Mouse (Mus musculus) ES-E14 (cell line): ENCODE measurements around the gene Dnajc13.
A peak's percentile ranks its signal among the peaks of the same experiment; 100 is the strongest.

Experiments
- CHD2 ChIP-seq: IDR thresholded peaks from 2 replicates; pipeline ENCODE4 v1.6.1; 2014; ENCODE audit warnings: mild to moderate bottlenecking, low read depth, low read length, inconsistent platforms
- HCFC1 ChIP-seq: IDR thresholded peaks from 2 replicates; pipeline ENCODE4 v1.6.1; 2012; ENCODE audit warnings: low read length, inconsistent platforms, borderline replicate concordance; ENCODE audit not compliant: insufficient read depth
- MAFK ChIP-seq: IDR thresholded peaks from 2 replicates; pipeline ENCODE4 v1.6.1; 2014; ENCODE audit warnings: mild to moderate bottlenecking, low read depth, low read length, inconsistent platforms; ENCODE audit not compliant: insufficient read depth
- ZC3H11A ChIP-seq: IDR thresholded peaks from 2 replicates; pipeline ENCODE4 v1.6.1; 2012; ENCODE audit warnings: low read depth, mild to moderate bottlenecking, inconsistent platforms, low read length, borderline replicate concordance
- ZNF384 ChIP-seq: IDR thresholded peaks from 2 replicates; pipeline ENCODE4 v1.6.1; 2012; ENCODE audit warnings: low read depth, low read length, inconsistent platforms

DNA sequence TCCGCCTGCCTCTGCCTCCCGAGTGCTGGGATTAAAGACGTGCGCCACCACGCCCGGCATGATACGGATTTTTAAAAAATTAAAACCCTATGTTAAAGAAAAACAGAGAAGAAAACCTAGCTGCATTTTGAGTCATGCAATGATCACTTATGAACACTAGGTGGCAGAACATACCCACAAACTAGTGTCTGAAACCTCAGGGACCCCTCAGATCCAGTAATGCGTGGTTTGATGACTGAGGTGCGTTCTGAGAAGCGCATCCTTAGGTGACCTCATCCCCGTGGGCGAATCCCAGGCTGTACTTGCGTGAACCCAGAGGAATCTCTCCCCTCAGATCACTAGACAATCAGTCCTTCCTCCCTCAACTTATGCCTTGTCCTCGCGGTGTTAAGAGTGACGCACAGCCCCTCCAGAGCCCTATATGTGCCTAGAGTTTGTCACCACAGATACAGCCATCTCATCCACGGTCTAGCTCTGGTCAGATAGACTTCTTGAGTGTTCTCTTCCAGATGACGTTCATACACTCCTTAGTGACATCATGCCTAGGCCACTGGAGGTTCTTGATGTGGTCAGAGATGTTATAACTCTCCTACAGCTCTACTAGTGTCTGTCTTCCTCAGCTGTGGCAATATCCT is 14.9 kb upstream of the Dnajc13 start:
- TF ChIP-seq MAFK = no peak
- TF ChIP-seq HCFC1 = no peak
- peak; percentile 64; the same call in 1 of the 2 replicates for TF ChIP-seq ZC3H11A
- no peak for TF ChIP-seq ZNF384
- TF ChIP-seq CHD2 = no peak
